Mouse (Mus musculus) G1E (cell line): Measurements from ENCODE around the gene Car10.

Experiments used
- CTCF ChIP-seq: IDR thresholded peaks from 2 replicates; pipeline ENCODE4 v1.5.1; 2012; ENCODE audit warnings: low read depth, low read length, inconsistent platforms, mixed read lengths
- GATA1 ChIP-seq: IDR thresholded peaks from 2 replicates; pipeline ENCODE4 v1.6.1; 2012; ENCODE audit warnings: borderline replicate concordance, low read length, inconsistent platforms, mixed read lengths
- GATA2 ChIP-seq: IDR thresholded peaks from 2 replicates; pipeline ENCODE4 v1.6.1; 2012; ENCODE audit warnings: low read depth, low read length, inconsistent platforms, borderline replicate concordance

DNA sequence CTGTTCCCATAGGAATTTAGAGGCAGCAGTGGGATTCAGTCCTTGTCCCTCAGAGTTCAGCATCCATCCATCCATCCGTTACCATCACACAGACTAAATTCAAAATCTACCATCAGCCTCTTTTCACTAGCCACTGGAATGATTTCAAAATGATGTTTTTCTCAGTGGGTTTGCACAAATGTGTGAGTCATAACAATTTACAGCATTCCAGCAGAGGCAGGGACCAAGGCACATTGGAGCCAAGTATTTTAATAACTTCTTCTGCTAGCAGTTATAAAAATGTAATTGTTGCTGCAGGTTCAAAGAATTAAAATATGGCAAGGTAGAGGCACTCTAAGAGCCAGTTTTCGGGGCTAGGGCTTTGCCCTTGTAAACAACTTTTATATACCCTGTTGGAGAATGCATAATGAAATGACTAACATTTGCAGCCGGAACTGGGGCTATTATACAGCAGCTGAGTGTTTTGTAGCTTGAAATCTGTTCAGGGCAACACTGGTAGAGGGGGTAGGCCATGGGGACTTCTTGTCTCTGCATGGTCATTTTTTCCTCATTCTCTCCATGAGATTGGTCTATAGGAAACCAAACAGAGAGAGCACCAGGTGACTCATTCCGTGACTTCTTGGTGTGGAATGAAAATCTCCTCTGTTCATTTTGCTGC is 276.0 kb downstream of the Car10 start:
- TF ChIP-seq CTCF (no peak), GATA1 (no peak), GATA2 (no peak)
